Mouse (Mus musculus) fibroblast of lung, adult 2 months (primary cell): ENCODE data around the gene Kcnh7.

Source experiments
- DNase-seq: peaks from one replicate; pipeline ENCODE4 v3.0.0-alpha.2; 2011; ENCODE audit warnings: low read depth

Gene Kcnh7

DNA sequence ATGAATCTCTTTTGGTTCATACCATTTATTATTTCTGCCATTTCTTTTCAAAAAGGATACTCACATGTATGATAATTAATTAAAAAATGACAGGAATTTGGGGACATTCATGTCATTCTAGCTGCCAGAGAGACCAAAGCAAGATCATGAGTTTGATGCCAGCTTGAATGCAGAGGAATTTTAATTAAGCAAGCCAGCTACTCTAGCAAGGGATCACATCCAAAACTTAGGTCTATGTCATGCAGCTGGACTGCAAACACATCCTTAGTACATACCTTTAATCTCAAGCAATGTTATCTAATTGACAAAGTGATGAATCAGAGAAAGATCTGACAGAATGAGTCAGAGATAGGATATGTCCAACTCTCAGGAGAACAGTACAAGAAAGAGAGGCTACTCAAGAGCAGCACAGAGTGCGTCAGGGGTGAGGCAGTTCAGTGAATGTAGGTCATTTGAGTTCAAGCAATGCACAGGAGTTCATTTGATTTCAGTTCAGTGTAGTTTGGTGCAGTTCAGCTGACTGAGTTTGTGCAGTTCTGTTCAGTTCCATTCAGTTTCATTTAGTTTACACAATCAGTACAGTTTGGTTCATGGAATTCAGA lies 248.7 kb downstream of the Kcnh7 start:
- no peak for DNase-seq

DNA sequence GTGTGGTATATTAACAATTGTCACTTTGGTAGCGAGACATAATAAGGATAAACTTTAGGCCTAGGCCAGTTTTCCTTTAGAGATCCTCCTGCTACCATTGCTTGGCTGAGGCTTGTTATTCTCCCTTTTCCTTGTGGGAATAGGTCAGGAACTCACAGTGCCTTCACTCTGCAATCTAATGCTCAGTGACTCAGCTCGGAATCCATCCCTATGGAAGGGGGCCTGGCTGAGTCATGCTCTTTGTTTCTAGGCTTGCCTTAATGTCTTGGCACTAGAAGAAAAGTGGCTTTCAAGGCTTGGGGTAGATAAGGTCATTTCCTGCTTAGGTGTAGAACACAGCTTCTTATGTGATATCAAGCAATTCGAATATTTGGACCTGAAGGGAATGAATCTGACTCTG lies 255.6 kb downstream of the Kcnh7 start:
- no peak for DNase-seq

DNA sequence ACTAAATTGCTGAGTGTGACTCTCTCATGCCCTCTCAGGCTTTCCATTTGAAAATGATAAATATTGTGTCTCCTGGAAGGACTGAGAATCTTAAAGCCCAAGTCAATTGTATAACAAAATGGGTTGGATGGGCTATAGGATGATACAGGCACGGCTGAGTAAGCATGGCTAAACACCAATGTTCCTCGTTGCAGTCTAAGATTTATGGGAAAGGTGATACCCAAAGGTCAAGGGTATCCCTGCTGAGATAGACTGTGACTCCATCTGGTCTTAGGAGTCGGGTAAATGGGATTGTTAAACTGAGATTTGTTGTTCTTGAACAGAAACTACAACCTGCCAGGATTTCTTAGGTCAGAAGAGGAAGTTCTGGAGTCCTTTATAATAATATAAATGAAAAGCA lies 256.0 kb downstream of the Kcnh7 start:
- DNase-seq, result no peak

DNA sequence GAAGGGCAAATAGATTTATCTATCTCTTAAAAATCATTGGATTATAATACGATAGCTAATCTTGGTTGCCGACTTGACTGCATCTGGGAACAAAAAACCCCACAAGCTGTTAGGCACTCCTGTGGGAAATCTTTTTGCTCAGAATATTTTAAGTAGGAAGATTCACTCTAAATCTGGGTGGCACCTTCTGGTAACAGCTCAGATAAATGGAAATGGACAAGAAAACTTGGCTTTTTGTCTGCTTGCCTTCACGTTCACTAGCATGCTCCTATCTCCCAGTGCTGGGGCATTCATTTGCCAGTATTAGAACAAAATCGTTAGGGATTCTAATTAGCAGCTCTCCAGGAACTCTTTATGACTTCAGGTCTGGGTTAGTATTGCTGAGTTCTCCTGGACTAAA lies 260.3 kb downstream of the Kcnh7 start:
- DNase-seq, result no peak

DNA sequence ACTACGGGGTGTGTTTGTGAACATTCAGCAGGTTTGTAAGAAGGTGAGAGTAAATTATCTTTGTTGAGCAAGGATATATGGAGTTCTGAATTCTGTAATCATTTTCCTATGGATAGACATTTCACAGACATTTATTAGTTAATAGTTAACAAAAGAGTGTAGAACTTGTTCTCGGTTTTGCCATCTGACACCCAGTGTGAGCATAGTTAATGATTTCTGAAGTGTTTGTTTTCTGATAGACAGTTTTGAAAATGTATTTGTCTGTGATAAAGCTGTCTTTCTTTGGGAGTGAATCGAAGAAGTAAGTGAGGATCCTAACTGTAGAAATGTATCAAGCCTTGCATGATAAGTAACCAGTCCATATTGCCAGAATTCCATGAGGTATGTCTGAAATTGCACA lies 276.4 kb downstream of the Kcnh7 start:
- DNase-seq, result no peak

DNA sequence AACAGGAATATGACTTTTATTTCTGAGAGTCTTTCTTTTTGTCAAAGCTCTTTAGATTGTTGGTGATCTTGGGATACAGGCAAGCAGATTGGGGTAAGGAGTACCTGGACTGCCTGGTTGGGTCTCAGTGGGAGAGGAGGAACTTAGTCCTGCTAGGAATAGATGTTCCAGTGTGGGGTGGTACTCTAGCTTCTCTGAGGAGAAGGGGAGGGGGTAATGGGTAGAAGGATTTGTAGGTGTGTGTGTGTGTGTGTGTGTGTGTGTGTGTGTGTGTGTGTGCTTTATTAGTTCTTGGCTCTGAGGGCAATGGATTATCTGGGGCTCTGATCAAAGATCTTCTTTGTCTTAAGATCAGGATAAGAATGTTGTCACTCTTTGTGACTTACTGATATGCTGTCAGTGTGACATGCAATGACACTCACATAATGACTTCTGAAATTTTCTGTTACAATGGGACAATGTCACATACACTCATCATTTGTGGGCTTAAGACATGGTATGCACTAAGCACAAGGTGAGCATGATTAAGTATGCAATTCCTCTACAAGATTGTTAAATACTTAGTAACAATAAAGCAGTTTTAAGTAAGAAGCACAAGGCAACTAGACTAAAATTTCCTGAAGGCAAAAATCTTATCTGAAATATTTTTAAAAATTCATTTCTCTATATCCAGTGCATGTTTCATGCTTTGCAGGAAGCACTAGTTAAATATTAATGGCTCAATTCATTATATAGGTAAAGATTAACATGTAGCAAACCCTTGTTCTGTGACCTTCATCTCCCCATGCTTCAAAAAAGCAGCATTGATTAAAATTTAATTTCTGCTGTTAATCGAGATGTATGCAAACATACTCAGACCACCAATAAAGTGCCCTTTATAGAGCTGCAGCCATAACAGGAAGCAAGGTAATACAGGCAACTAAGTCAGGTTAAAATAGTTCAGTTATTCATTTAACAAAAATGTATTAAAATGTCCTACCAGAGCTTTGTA lies 281.4 kb downstream of the Kcnh7 start:
- DNase-seq, result no peak

DNA sequence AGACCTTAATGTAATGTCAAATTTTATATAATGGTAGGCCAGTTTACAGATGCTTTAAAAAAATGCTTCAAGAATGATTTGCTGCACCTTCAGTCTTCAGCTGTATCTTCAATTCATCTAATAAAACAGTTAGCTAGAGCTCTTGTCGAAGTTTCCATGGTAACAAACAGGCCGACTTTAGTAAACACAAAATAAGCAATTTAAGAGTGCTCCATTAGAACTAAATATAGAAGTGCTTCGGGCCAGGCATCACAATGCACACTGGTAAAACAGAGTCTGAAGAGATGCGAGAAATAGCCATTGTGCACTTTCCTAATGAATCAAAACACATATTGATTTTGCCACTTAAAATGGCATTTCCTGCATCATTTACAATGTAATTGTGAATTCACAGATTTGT lies 305.3 kb downstream of the Kcnh7 start:
- DNase-seq, result no peak

DNA sequence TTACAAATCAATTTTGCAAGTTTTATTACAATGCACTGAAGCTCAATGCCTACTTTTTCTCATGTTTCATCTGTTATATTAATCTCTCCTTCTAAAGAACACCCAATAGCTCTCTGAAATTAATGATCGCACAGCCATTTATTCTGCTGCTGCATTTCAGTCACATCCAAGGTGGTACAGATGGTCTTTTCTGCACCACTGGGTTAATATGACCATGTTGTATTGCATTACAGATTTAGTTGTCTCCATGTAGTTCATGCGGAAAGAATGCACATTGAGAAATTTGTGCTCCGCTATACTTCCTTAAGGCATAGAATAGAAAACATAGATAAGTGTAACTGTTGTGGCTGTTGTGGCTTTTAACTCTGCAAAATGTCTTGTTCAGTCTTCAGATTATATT lies 328.7 kb downstream of the Kcnh7 start:
- no peak for DNase-seq

DNA sequence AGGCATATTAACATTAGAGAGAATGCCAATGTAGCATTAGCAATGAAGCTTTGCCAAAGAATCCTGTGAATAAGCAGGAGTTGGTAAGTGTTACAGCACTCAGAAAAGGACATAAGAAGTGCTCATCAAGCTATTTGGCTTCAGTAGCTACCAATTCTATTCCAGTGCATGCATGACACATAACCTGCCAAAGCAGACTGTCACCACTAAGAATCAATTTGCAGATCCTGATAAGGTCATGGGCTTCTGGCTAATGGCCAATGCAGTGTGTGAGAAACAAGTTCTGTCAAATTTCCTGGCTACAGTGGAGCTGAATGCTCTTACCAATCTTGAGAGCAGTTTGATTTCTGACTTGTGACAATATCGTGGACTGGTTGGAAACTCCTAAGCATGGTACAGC lies 341.5 kb downstream of the Kcnh7 start:
- no peak for DNase-seq

DNA sequence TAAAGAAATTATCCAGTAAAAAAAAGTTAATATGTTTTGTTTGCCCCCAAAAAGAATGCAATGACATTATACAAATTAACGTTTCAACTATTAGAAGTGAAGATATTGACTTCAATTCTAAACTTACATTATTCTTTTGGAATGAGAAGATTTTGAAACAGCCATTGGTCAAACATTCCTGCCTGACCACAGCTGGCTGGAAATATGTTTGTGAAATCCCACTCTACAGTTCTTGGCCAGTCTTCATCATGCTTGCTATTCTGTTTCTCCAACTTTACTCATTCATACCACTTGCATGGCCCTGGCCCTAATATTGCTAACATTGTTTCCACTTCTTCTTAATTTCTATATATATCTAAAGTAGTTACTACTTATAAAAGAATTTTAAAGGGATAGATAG lies 349.8 kb downstream of the Kcnh7 start:
- peak; percentile 62 for DNase-seq

DNA sequence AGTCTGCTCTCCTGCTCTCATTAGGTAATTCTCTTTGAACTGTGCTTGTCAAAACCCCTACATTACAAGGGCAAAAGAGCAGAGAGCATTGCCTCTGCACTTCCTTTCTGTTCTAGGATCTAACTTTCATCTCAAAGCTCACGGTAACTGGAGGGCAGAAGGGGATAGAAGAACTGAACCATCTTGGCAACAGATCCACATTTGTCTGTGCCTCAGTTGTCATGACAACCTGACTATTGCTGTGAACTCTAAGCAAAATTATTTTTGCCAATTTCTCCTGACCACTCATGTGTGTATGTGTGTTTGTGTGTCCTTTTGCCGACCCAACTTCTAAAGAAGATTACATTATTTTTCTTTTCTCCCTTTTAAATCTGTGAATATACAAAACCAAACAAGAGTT lies 364.9 kb downstream of the Kcnh7 start:
- DNase-seq, result no peak

DNA sequence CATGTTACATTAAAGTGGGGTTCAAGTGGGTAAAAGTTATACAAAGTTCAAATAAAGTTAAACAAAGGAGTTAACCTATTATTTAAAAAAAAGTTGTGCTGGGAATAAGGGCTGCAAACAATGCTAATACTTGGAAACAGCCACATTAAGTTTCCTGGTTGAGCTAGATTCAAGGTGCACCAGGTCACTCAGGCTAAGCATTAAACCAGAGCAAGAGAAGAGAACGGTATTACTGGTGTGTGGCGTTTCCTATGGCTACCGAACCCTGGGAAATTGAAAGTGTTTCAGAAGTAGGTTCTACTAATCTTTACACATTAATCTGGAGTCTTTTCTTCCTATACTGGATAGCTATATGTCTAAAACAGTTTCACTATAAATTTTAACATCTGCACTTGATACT lies 368.1 kb downstream of the Kcnh7 start:
- no peak for DNase-seq

DNA sequence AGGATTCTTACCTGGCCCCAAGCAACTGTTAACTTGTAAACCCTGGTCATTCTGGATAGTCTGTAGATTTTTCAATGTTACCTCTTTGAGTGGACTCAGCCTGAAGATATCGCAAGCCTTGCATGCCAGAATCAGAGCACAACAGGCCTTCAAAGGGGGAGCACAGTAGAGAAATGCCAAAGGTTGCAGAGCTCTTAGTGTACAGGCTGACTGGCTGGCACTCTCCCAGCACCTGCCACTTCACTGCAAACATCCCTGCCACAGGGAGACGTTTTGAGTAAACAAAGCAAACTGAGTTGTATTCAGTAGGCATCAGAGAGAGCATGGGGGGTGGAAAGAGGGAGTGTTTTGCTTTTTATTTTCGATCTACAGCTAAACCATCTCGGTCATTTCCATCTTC lies 375.3 kb downstream of the Kcnh7 start:
- DNase-seq, result peak; percentile 21

DNA sequence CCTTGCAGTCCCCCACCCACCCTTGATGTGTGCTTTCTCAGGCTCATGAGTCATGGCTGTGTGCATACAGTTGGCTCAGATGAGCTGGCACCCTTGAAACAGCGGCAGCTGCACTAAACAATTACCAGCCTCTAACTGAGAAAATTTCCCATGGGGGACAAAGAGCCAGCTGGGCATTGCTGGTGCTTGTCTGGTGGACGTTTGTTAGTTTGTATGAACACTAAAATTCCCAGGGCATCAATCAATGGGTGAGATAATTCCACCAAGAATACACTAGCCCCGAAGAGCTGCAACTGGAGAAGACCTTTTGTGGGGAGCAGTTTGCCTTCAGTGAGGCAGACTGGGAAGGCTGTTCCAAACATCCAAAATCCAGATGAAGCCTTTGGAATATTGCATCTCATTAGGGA lies 376.6 kb downstream of the Kcnh7 start:
- DNase-seq, result peak; percentile 27

DNA sequence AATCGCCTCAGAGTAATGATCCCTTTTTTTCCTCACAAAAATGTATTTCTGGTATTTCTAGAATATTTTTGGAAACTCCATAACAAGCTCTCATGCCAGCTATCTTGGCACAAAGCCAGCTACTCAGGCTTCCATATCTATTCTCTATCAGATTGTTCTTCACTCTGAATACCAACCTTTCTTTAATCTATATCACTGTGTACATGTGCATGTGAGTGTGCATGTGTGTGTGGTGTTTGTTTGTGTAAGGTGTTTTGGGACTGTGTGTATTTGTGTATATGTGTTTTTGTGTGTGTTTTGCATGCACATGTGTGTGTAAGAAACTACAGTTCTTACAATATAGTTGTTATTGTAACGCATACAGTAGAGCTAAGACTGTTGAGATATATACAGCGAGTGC lies 377.2 kb downstream of the Kcnh7 start:
- no peak for DNase-seq

DNA sequence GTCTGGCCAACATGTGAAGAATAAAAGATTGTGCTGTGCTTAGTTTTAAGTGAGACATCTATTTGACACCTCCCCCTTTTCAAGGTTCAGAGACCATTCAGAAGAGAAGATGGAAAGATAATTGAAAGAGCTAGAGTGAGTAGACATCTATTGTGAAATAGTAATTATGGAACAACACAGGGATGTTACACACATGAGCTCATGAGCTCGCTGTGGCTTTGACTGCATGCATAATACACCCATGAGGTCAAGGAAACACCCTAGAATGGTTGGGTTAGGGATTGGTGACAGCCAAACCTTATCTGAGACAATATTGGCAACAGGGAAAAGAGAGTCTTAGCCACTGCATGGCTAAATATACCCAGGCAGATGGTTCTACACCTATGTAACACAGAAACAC lies 380.1 kb downstream of the Kcnh7 start:
- no peak for DNase-seq

DNA sequence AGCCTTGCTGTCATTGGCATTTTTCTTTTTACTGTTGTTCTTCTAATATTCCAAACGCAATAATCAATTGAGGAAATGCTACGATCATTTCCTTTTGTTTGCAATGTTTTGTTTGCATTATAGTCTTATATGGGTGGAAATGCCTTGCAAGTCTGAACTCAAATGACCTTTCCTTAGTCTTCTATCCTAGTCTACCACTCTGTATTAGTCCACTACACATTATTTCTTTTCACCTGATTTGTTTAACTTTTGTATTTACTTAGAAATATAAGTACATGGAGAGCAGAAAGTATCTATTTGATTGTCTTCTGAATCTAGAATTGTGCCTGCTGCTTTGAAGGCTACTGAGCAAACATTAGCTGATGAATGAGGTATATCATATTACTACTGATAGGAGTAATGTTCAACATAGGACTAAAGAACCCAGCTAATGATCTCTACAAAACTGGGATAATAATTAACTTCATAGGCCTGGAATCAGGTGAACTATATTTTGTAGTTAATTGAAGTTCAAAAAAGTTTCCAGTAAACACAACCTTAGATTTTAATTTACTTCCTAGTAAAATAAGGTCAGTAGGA lies 399.5 kb downstream of the Kcnh7 start:
- no peak for DNase-seq

DNA sequence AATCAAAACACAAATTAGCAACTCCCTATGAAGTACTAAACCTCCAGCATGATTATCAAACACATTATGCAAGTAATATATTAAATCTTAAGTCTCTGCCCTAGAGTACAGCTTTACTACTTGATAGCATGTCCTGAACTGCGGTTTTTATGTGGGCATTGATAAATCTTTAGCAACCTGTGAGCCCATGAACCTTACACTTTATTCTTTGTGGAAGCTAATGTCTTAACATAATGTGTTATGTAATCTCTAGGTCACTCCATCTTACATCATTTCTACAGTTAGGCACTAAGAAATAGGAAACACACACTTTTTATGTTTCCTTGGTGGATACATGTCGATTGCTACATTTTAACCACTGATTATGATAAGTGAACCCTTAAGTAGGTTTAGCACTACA lies 437.8 kb downstream of the Kcnh7 start:
- no peak for DNase-seq

DNA sequence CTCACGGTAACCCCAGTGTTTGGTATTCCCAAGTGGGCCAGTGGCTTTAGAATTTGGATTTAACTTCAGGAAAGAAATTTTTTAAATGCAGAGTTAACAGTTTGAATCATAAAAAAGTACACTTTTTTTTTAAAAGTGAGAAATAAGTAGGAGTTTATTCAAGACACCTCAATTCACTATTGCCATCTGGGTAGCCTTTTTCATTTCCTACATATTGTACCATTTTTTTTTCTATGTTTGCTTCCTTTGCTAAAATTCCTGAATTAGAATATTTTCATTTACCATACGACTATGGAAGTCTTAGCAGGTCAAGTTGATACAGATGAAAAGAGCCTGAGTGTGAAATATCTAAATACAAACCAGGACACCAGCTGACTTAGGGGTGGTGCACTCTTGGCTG lies 441.0 kb downstream of the Kcnh7 start:
- DNase-seq, result no peak

DNA sequence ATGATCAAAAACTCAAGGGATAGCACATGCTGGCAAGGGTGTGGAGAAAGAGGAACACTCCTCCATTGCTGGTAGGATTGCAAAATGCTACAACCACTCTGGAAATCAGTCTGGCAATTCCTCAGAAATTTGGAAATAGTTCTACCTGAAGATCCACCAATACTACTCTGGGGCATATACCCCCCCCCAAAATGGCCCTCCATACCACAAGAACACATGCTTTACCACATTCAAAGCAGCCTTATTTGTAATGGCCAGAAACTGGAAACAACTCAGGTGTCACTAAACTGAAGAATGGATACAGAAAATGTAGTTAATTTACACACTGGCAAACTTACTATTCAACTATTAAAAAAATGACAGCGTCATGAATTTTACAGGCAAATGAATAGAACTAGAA lies 453.4 kb downstream of the Kcnh7 start:
- no peak for DNase-seq

DNA sequence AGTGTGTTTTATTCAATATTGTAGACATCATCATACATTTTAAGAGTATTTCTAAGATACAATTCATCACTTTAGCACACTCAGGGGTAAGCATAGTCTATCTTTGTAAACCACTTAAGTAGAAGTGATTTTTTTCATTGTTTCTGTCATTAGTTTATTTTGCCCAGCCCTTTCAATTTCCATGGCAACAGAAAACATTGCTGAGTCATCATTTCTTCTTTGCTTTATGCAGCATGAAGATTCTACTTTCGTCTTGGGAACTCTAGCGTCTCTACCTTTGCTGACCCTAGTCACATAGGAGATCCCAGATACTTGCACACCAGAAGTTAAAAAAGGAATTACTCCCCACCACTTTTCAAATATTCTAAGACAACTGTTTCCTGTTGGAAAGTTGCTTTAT lies 456.4 kb downstream of the Kcnh7 start:
- no peak for DNase-seq

DNA sequence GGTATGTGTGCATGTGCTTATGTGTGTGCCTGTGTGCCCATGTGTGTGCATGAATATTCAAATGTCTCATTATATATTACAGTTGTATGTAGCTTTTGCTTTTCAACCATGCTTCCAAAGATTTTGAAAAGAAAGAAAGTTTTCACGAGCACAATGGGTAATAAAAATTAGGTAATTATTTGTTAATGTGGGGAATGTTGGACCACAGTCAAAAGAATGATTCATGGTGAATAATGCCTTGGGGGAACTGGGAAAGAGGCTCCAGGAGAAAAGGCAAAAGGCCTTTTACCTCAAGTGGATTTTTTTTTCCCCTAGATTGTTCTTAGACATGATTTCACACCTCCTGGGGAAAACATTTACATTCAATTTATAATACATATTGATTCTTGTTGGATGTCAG lies 458.1 kb downstream of the Kcnh7 start:
- DNase-seq, result peak; percentile 8

DNA sequence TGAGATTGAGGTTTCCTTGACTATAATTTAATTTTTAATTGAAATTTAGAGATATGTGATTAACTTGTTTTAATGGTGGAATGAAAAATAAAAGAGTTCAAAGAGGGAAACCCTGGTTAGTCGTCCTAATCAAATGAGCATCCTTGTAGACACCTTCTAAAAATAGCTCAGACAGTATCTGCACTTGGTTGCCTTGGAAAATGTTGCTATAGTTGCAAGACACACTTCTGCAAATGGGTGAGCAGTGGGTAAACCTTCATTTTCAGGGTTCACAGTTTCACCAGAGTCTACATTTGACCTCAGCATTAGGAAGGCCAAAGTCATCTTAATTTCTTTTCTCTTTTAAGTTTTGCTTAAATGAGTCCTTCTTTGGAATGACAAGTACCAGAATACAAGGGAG lies 465.7 kb downstream of the Kcnh7 start:
- DNase-seq, result no peak
